8 mouse cellular contexts compared by ENCODE assay signal in the genomic region with DNA sequence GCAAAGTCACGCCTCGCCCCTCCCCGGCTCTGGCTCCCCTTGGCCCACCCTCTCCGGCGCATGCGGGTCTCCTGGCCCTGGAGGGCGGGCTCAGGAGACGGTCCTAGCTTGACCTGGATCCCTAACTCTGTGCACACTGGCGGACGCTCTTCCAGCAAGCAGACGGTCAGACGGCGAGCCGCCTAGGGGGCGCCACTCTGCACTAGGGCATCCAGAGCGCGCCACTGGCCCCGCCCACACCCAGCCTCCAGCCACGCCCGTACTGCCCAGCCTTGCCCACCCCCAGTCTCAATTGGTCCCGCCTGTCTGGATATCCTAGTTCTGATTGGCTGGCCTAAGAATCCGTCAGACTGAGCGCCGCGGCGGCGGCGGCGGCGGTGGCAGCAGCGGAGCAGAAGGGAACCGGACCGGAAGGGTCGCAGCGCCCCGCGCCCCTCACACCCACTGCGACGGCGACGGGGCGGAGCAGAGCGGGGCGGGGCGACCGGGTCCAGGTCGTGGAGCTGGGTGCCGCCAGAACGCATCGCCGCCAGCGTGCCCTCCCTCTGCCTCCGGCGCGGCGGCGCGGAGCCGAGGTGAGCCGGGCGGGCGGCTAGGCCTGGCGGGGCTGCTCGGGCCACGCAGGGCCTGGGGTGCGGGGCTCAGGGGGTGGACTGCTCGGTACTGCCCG. TPM values are rescaled to one million over a fixed set of nuclear protein-coding genes. Genes with fewer than 3 reads are reported as not detected.
DNase-seq lines count a peak whose midpoint lies in the region; ATAC-seq and TF ChIP-seq lines count a peak whose summit lies in the region.

A gene (plus strand): TSS at position 351 of the 670 bp plus-strand sequence.

- peak; percentile 94 for TF ChIP-seq CTCF in gastrocnemius, adult 2 months (IDR thresholded peaks at IDR 0.05)
- TF ChIP-seq CTCF in hindbrain, postnatal 0 days (IDR thresholded peaks at IDR 0.05; ENCODE audit: low read depth), result peak; percentile 88
- TF ChIP-seq CTCF in left cerebral cortex, adult 2 months (IDR thresholded peaks at IDR 0.05), result peak; percentile 89

- no peaks in the 10 kb centered on the region for H3K9me3 ChIP-seq in hindbrain, postnatal 0 days (ENCODE audit: low read length)

- H3K27me3 ChIP-seq in hindbrain, postnatal 0 days (ENCODE audit: insufficient read depth, low read length), result no peaks in the 10 kb centered on the region

- H3K27ac ChIP-seq in gastrocnemius, adult 2 months, result peak within 1 kb of the TSS; percentile 91
- H3K27ac ChIP-seq in hindbrain, postnatal 0 days, result peak within 1 kb of the TSS; percentile 85
- peak within 1 kb of the TSS; percentile 83 for H3K27ac ChIP-seq in left cerebral cortex, adult 2 months

- H3K4me1 ChIP-seq in hindbrain, postnatal 0 days (ENCODE audit: insufficient read depth, low read length), result peaks cover 22% of the 10 kb centered on the region

- DNase-seq in ZHBTc4 (ENCODE audit: low read depth, low spot score), result peak; percentile 99
- peak; percentile 99 for DNase-seq in gastrocnemius, adult 2 months
- DNase-seq in hindbrain, postnatal 0 days (ENCODE audit: low spot score), result peak; percentile 98
- DNase-seq in left cerebral cortex, adult 2 months (ENCODE audit: extremely low spot score in 1 of 2, low spot score in 2 of 2), result peak; percentile 97 to 98
- DNase-seq in right cerebral cortex, adult 2 months (ENCODE audit: low spot score in 2 of 2), result peak; percentile 97 to 99
- peak; percentile 99 for DNase-seq in urinary bladder, postnatal 14 days (ENCODE audit: low spot score)

- intact Hi-C loops in gastrocnemius, adult 2 months (cut with DNase I), result loop anchor here (2.0 to 5.0 kb wide), 2 partner anchors 134 to 194 kb away; a partner anchor contains a TSS
- intact Hi-C loops in left cerebral cortex, adult 2 months (cut with DNase I), result loop anchor here (5.0 to 10.0 kb wide), 2 partner anchors 134 to 192 kb away; a partner anchor contains a TSS

- no peaks in the 10 kb centered on the region for H3K36me3 ChIP-seq in hindbrain, postnatal 0 days (ENCODE audit: insufficient read depth, low read length)

- peak; percentile 86 for ATAC-seq in common myeloid progenitor, adult 5-6 weeks (replicated peaks; ENCODE audit: low read depth, poor library complexity, severe bottlenecking)
- ATAC-seq in hindbrain, postnatal 0 days, result peak; percentile 99
- peak; percentile 91 for ATAC-seq in megakaryocyte, adult 5-6 weeks (ENCODE audit: poor library complexity, severe bottlenecking)

- WGBS in hindbrain, postnatal 0 days, result 2% methylated on average over 50 of the region's 68 CpGs

- peak within 1 kb of the TSS; percentile 94 for H3K9ac ChIP-seq in hindbrain, postnatal 0 days (replicated peaks; ENCODE audit: low read length)

- peak within 1 kb of the TSS; percentile 98 for H3K4me3 ChIP-seq in gastrocnemius, adult 2 months
- H3K4me3 ChIP-seq in hindbrain, postnatal 0 days (ENCODE audit: low read length), result peak within 1 kb of the TSS; percentile 87
- peak within 1 kb of the TSS; percentile 94 for H3K4me3 ChIP-seq in left cerebral cortex, adult 2 months

- peak within 1 kb of the TSS; percentile 80 for H3K4me2 ChIP-seq in hindbrain, postnatal 0 days (ENCODE audit: low read depth, low read length)

RNA-seq across cellular contexts. Expression of the gene that starts here (rescaled TPM):
- 51.6 and 60.3 TPM in 2 replicates for total RNA-seq in common myeloid progenitor, adult 5-6 weeks (2017)
- total RNA-seq in gastrocnemius, adult 2 months (2021), result 10 to 100 TPM; 47.4 to 54.4 TPM
- total RNA-seq in hindbrain, postnatal 0 days (2014; rRNA removed), result 124 and 127 TPM in 2 replicates
- polyA plus RNA-seq in hindbrain, postnatal 0 days (2015; fragmentation: Nextera tagmentation; extraction: Ambion mirVana), result 66.4 and 70.4 TPM in 2 replicates
- 100 to 1,000 TPM; 221 to 222 TPM for total RNA-seq in left cerebral cortex, adult 2 months (2021)
- total RNA-seq in megakaryocyte, adult 5-6 weeks (2015), result 27.4 and 32.4 TPM in 2 replicates
- 37.8 and 44.9 TPM in 2 replicates for total RNA-seq in megakaryocyte, adult 5-6 weeks (2017)

Comparison
In these comparisons a context has a peak if more than half of its experiments do, and no peak if none do; other contexts are left out.
1. Peak in every context shown above with its lines: DNase-seq, ATAC-seq, H3K4me3 ChIP-seq and H3K27ac ChIP-seq.